Mouse (Mus musculus): ENCODE data around the gene Ston1.

Gene Ston1

DNA sequence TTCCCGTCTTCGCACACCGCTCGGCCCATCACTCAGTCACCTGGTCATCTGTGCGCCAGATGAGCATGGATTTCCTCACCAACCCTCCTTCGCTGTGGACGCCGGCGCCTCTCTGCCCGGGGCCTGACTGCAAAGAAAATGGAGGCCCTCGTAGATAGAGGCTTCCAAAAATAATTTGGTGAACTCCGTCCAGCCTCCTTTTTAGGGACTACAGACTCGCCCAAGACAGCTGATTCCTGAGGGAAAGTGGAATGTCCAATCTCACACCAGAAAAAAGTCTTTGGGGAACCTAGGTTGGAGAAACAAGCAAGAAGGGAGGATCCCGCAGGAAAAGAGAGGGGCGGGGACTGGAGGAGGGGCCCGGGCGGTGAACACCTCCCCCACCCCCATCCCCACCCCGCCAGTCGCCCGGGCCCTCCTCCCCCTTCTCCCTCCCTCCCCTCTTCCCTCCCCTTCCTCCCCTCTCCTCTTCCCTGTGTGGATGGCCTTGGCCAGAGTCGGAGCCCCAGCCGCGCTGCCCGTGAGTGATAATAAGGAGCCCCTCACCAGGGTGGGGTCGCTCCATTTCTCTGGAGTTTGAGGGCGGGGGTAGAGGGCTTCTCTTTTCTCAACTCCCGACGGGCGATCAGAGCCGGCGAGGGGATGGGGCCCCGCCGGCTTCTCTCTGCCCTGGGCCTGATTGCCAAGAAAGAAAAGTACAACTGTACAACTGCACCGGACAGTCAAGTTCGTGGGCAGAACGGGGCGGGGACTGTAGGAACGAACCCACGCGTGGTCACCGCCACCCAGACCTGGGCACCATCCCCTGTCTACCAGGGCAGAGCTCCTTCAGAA is at the start of gene Ston1:
Gene Ston1 (plus strand): TSS at position 463 of the 834 bp plus-strand sequence.
- no peak for DNase-seq (ENCODE audit: low read depth)

DNA sequence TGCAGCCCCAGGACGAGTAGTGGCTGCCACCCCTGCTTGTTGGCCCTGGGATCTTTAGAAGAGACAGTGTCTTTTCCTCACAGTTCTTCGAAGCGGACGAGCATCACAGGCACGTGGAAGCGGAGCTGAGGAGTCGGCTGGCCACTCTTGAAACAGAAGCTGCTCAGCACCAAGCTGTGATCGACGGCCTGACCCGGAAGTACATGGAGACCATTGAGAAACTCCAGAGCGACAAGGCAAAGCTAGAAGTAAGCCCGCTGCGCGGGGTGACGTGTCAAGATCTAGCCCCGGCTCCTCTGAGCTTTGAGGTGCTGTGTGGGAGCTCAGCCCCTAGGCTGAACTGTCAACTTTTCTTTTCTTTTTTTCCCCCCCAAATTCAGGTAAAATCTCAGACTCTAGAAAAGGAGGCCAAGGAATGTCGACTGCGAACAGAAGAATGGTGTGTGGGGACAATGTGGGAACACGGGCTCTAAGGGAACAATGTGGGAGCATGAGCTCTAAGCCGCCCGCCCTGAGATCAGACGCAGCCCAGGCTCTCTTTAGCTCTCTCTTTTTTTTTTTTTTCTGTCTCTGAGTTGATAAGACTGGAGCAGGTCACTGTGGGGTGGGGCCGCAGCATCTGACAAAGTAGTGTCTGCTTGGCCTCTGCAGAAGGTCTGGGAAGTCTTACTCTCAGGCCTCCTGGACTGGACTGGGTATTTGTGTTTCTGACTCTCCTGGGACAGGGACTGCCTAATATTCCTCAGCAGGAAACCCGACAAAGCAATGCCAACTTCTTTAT is 47.9 kb upstream of the Ston1 start:
- no peak for DNase-seq (ENCODE audit: low read depth)

DNA sequence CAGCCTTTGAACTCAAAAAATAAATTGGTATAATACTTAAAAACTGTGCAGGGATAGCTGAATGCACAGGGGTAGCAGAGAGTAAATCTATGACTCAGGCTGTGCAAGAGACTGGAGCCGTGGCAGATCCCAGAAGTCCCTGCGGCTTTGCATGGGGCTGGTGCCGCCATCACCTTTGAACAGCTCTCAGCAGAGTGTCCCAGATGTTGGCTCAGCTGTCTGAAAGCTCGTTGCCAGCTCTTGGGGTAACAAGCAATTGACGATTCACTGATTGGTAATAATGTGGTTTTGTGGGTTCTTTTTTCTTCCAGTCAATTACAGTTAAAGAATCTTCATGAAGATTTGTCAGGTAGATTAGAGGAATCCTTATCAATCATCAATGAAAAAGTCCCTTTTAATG is 47.1 kb upstream of the Ston1 start:
- no peak for DNase-seq (ENCODE audit: low read depth)

DNA sequence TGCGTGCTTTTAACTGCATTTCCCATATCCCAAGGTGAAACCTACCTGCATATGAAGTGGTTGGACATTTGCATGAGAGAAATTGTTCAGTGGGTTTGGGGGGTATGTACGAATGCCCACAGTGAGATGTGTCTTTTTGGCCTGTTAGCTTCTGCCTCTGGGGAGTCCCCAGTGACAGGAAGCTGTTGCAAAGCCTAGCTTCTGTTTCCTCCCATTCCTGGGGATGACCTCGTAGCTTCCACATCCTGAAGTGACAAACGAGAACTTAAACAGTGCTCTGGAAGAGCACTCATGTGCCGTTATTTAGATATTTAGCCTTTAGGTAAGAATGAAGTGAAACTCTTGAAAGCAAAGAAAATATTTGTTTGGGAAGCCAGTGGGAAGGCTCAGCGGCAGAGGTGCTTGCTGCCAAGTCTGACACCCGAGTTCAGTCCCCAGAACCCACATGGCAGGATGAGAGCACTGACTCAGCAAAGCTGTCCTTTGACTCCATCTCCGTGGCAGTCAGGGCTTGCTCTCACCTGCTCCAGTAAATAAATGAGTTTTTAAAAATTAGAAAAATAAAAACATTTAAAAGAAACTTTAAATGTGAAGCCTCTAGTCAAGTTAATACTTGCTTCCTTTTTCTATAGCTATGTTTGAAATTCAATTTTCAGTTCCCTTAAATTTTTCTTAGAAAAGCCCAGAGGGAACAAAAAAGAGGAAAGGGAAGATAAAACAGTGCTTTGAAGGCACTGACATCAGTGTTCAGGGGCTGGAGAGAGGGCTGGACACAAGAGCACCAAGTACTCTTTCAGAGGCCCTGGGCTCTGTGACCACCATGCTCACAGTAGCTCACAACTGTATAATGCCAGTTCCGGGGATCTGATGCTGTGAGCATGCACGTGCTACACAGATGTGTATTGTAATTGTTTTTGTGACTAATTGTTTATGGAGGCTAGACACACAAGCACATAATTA is 46.2 kb upstream of the Ston1 start:
- DNase-seq (ENCODE audit: low read depth): peak; percentile 23

DNA sequence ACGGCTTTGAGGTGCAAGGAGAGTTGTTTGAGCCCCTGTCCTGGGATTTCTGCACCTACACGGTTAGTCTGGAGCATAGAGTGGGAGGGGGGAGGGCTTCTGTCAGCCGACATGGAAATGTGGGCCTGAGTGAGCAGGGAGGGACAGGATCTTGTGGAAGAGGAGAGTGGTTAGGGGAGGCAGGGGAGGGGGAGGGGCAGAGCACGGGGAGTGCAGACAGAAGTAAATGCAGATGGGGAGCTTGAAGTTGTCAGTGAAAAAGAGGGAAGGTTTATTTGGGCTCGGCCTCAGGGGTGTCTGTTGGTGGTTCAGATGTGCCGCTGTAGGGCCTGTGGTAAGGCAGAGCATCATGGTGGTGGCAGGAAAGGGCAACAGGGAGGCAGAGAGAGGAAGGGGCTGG is 44.9 kb upstream of the Ston1 start:
- DNase-seq (ENCODE audit: low read depth): no peak

DNA sequence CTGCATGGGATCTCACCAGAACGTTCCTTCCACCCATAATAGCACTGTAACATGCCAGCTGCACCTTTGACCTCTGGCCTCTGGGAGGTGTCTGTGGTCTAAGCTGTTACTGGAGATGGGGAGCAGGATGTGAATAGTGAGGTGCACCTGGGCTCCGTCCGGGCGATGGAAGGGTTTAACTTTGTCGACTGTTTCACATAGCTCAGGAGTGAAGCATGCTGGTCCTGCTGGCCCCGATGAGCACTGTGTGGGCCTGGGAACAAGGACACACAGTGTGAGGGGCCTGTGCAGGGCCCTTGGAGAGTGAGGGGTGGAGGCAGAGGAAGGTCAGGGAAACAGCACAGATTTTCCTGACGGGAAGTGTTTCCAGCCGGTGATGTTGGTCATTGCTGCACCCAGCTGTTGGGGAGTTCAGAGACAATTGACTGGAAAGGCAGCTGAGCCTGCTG is 44.5 kb upstream of the Ston1 start:
- peak; percentile 12 for DNase-seq (ENCODE audit: low read depth)

DNA sequence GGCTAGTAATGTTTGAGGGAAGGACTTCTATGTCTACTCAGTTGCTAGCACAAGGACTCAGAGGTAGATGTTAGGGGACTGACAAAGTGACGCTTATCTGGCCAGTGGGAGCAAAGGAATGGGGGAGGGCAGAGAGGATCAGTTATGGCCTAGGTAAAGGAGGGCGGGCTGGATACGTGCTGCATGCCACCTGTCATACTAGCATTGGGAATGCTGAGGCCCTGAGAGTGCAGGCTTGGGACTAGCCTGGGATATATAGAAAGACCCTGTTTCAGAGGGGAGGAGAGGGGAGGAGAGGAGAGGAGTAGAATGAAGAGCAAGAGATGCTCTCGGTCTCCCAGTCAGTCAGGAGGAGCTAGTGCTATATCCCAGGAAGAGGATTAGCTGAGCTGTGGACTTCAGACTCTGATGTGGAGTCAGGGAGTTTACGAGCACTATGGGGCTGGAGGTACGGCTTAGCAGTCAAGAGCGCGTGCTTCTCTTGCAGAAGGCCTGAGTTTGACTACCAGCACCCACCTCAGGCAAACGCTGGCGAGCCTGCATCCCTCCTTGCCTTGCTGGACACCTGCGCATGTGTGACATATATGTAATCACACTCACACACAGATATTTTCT is 43.9 kb upstream of the Ston1 start:
- DNase-seq (ENCODE audit: low read depth): no peak

DNA sequence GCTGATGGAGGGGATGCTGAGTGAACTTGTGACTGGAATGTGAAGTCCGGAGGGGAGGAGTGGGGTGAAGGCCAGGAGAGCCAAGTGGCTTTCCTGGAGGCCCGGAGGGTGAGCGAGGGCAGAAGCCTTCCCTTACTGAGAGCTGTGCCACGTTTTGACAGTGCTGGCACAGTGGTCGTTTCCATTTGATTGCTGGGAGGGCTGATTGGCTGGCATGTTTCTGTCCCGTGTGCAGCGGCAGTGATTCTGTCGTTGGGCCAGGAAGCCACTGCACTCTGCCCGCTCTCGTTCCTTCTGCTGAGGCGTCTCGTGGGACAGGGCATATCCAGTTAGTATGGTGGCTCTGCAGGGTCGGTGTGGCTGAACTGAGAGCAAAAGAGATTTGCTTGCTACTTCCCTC is 41.3 kb upstream of the Ston1 start:
- DNase-seq (ENCODE audit: low read depth): no peak

DNA sequence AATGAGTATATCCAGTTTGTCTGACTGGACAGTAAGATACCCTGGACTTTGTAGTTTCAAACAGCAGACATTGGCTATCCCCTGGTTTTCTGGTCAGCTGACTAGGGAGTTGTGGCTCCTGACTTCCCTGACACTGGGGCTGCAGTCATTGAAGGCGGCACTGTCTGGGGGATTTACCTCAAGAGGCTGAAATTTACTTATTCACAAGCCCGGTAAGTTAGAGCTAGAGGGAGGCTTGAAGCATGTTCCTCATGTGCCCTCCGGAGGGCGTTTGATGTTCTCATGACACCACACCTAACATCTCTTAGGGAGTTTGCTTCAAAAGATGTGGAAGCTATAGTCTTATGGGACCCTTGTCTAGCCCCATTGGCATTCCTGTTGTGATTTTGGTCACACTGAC is 40.8 kb upstream of the Ston1 start:
- peak; percentile 15 for DNase-seq (ENCODE audit: low read depth)

DNA sequence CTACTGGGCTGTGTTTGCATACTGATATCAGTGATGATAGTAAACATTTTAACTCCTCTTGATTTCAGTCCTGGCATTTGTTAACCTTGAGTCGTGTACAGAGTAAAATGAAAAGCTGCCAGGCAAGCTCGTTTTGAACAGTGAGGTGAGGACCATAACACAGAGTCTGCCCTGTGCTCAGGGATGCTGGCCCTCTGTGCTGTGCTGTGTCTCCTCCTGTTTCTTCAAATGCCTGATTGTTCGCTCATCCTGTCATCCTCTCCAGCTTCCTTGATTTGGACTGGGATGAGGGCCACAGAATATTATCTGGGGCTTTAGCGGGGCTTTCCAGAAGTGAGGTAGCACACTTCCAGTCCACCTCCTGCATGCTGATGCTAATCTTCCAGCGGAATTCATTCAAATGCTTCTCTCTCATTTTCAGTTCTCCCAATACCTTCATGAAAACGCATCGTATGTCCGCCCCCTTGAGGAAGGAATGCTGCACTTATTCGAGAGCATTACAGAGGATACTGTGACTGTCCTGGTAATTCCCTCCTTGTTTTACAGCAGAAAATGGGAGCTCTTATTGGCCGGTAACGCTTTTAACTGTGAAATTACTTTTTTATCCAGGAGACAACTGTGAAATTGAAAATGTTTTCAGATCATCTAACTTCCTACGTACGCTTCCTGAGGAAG is 39.2 kb upstream of the Ston1 start:
- DNase-seq (ENCODE audit: low read depth): no peak

DNA sequence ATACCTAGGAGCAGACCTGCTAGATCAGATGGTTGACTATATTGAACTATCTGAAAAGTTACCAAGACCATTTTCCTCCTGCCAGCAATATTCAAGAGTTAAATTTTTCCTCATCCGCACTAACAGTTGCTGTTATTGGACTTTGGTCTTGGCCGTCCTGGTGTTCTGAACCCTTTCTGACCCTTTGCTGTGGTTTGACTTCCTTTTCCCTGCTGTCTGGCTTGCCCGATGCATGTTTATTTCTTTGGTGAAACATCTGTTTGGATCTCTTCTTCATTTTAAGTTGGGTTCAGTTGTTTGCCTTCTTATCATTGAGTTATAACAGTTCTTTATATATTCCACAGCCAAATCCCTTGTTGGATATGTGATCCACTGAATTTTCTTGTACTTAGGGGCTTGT is 33.9 kb upstream of the Ston1 start:
- DNase-seq (ENCODE audit: low read depth): no peak

DNA sequence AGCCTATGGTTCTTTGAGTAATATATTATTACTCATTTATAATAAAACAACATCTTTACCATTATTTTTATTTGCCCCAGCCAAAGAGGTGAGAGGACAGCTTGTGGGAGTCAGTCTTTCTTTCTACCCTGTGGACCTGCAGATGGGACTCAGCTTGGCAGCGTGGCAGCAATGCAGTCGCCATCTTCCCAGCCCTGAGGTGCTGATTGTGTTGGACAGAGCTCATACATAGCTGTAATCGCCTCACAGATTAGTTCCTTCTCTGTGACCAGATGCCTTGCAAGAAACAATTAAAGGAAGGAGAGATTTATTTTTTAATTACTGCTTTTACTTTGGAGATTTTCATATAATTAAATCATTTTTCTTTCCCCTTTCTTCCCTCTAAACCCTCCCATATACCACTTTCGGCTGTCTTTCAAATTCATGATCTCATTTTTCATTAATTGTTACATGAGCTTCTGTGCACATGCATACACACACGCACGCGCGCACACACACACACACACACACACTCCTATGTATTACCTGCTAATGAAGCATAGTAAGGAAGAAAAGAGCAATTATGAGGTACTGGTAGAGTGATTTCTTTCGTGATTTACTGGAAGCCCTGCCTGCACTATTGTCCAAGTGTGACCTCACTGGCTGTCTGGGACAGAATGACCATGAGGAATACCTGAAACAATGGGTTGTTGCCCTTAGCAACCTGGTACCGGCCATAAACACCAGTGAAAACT is 27.5 kb upstream of the Ston1 start:
- no peak for DNase-seq (ENCODE audit: low read depth)

DNA sequence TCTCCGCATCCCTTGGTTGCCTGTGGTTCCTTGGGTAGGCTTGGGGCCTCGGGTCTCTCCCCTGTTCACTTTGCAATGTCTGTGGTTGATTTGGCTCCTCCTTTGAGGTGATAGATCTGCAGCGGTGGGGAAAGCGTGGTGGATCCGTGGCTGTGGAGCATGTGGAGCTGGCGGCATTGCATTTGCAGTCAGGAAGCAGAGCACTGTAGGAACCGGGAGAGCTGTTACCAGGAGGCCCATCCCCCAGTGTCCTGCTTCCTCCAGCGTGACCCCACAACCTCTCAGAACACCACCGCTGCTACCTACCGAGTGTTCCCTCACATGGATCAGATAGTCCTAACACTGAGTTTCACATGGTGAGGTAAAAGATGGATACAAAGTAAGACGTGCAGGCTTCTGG is 26.7 kb upstream of the Ston1 start:
- no peak for DNase-seq (ENCODE audit: low read depth)

DNA sequence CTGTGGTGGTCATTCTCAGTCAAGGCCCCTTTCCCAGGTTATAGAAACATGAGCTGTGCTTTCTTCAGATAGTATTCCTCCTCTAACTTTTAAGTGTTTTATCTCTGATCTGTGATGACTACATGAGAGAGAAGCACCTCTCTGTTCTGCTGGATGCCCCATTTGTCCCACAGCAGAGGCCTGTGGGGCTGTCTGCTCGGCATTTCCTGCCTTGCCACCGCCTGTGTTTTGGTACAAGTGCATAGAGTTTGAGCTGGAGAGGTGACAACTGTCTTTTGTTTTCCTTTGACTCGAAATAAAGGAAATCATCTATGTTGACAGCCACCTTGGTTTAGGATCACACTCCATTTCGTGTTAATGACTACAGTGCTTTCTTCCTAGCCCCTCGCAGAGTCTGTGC is 22.7 kb upstream of the Ston1 start:
- DNase-seq (ENCODE audit: low read depth): no peak

DNA sequence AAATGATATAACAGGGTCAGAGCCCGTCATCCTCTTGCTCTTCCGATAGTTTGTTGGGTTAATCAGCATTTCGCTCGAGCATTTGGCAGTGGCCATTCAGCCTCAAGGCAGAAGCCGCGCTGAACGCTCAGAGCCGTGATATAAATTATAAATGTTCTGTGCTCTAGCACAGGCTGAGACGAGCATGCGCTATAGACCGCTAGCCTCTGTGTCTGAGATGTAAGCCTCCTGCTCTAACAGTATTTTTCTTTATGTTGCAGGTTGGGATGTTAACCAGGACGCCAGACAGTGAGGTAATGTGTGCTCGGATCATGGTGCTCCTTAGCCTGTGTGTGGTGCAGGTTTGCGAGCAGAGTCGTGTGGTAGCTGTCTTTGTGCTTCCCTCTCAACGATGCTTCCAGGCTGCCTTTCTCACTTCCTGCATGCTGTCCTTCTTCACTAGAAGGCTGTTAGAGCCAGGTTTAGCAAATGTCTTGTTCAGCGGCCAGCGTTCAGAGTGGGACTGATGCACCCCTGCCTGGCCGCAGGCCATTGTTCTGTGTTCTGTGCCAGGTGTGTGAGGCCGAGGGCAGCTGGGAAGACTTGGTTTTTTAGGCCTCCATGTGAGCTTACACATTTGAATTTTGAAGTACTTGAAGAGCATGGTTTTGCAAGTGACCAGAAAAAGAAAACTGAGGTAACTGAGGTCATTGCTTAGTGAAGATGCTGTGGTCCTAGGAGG is 18.8 kb upstream of the Ston1 start:
- DNase-seq (ENCODE audit: low read depth): no peak

DNA sequence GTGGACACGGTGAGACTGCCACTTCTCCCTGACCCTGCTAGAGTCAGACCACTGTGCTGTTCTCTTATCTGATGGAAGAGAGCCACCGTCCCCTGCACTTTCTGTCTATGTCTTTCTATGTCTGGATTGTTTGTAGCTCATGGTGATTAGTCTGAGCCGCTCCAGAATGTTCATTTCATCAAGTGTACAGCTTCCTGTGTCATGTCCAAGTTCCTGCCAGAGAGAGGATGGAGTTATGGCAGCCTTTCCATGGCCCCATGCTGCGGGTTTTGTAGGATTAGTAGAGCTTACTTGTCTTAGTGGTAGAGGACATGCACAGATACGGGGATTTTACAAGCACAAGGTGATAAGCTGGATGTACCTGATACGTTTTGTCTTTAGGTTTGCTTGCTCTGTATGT is 16.9 kb upstream of the Ston1 start:
- DNase-seq (ENCODE audit: low read depth): no peak

DNA sequence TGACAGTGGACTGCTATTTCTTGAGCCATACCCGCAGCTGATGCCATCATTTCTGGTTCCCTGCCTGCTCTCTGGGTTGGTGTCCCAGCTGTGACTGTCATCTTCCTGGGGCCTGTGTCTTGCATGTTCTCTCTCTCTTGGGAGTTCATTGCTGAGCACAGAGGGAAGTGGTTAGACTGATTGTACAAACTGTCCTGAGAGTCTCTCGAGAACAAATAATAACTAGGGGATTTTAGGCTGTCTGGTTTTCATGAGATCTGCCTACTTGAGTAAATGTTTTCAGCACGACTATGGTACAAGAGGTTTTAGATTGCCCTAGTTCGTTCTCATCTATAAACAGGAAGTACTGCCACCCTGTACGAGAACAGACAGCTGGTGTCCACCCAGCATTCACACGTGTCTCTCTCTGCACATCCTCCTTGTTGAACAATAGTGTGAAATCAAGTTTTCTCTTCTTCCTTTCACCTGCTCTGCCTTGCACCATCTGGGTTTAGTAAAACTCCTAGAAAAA is 15.9 kb upstream of the Ston1 start:
- peak; percentile 60 for DNase-seq (ENCODE audit: low read depth)

DNA sequence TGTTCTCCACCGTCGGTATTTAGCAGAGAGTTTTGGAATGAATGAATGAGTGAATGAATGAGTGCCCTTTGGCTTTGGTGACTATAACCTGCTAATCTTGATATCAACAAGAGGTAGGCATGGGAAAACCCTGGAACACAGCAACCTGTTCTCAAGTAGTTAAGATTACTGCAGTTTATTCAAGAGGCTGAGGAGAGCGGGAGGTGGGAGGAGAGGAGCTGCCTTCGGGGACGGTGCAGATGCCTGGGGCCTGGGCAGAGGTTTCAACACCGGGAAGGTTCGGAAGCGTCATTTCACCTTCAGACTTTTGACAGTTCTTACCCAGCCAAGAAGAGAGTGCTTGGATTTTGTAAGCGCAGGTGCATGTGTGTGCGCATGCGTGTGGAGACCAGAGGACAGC is 14.5 kb upstream of the Ston1 start:
- no peak for DNase-seq (ENCODE audit: low read depth)

DNA sequence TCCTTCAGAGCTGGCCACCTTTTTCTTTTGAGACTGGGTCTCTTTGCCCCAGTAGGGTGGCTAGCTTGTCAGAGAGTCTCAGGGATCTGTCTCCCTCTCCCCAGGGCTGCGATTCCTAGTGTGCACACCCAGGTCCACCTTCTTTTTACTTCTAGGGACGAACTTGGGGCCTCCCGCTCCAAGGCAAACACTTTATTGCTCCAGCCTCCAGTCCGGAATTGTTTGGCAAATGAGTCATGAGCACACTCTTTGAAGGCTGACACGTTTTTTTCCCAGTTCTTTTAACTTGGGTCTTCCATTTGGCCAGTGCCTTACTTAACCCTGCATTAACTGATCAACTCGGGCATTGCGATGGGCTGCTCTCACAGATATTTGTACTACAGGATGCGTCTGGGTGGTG is 14.1 kb upstream of the Ston1 start:
- DNase-seq (ENCODE audit: low read depth): no peak

DNA sequence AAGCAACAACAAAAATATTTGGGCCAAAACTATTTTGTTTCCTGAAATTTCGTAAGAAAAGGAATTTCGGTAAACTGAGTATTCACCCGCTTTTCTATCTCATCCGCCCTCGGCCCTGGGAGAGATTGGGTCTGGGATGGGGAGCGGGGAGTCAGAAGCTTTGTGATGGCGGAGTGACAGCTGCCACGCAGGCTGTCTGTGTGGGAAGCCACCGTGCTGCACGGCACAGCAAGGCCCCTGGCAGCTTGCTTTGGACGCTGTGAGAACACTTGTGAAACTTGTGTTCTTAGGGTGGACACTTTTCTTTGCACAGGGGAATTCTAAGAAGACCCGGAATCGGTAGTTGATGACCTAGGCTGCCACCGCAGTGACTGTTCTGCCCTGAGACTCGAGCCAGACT is 10.1 kb upstream of the Ston1 start:
- no peak for DNase-seq (ENCODE audit: low read depth)
